Mouse (Mus musculus): ENCODE data around the gene Cacna1e. TPM values are rescaled to one million over a fixed set of nuclear protein-coding genes. Genes with fewer than 3 reads are reported as not detected.

Cacna1e gene
- polyA plus RNA-seq, 1 experiment from 2014 or later: 0.29 TPM

GRCm38 (mm10) chr1:154617743-154618455, 266.4 kb downstream of the Cacna1e start:
- WGBS: 48% methylated on average over 7 of the region's 7 CpGs
- Histone ChIP-seq H3K27ac (ENCODE audit: poor library complexity, severe bottlenecking) (no peak overlapping the region), H3K9ac (no peak overlapping the region), H3K4me2 (no peak overlapping the region), H3K4me1 (replicated peaks) (no peaks in the 10 kb centered on the region), H3K4me3 (no peak overlapping the region), H3K36me3 (no peaks in the 10 kb centered on the region), H3K9me3 (replicated peaks) (no peaks in the 10 kb centered on the region), H3K27me3 (replicated peaks) (no peaks in the 10 kb centered on the region)
- ATAC-seq (ENCODE audit: insufficient number of reproducible peaks, low FRiP score): no peak

GRCm38 (mm10) chr1:154615759-154616158, 268.5 kb downstream of the Cacna1e start:
- Histone ChIP-seq H3K4me1 (replicated peaks) (no peaks in the 10 kb centered on the region), H3K4me2 (no peak overlapping the region), H3K9ac (no peak overlapping the region), H3K27ac (ENCODE audit: poor library complexity, severe bottlenecking) (no peak overlapping the region), H3K9me3 (replicated peaks) (no peaks in the 10 kb centered on the region), H3K36me3 (no peaks in the 10 kb centered on the region), H3K4me3 (no peak overlapping the region), H3K27me3 (replicated peaks) (no peaks in the 10 kb centered on the region)
- WGBS: 75% methylated on average over 7 of the region's 7 CpGs
- ATAC-seq (ENCODE audit: insufficient number of reproducible peaks, low FRiP score): no peak

- H3K4me3 ChIP-seq: no peak overlapping the region
- H3K36me3 ChIP-seq: no peaks in the 10 kb centered on the region
- no peak overlapping the region for H3K27ac ChIP-seq (ENCODE audit: poor library complexity, severe bottlenecking)
- no peak for ATAC-seq (ENCODE audit: insufficient number of reproducible peaks, low FRiP score)
- WGBS: 62% methylated on average over 4 of the region's 4 CpGs
- H3K9me3 ChIP-seq (replicated peaks): no peaks in the 10 kb centered on the region
- H3K9ac ChIP-seq: no peak overlapping the region
- no peaks in the 10 kb centered on the region for H3K4me1 ChIP-seq (replicated peaks)
- no peak overlapping the region for H3K4me2 ChIP-seq
- no peaks in the 10 kb centered on the region for H3K27me3 ChIP-seq (replicated peaks)
Observed at GRCm38 (mm10) chr1:154608516-154608915, 275.8 kb downstream of the Cacna1e start.

- ATAC-seq (ENCODE audit: insufficient number of reproducible peaks, low FRiP score): no peak
- Histone ChIP-seq H3K4me2 (no peak overlapping the region), H3K4me1 (replicated peaks) (no peaks in the 10 kb centered on the region), H3K27me3 (replicated peaks) (no peaks in the 10 kb centered on the region), H3K9me3 (replicated peaks) (no peaks in the 10 kb centered on the region), H3K9ac (no peak overlapping the region), H3K4me3 (no peak overlapping the region), H3K36me3 (no peaks in the 10 kb centered on the region), H3K27ac (ENCODE audit: poor library complexity, severe bottlenecking) (no peak overlapping the region)
- 61% methylated on average over 3 of the region's 3 CpGs for WGBS
Observed at GRCm38 (mm10) chr1:154607406-154607805, 276.9 kb downstream of the Cacna1e start.

GRCm38 (mm10) chr1:154605601-154606000, 278.7 kb downstream of the Cacna1e start:
- Histone ChIP-seq H3K9me3 (replicated peaks) (no peaks in the 10 kb centered on the region), H3K9ac (no peak overlapping the region), H3K36me3 (no peaks in the 10 kb centered on the region), H3K4me2 (no peak overlapping the region), H3K4me3 (no peak overlapping the region), H3K27ac (ENCODE audit: poor library complexity, severe bottlenecking) (no peak overlapping the region), H3K4me1 (replicated peaks) (no peaks in the 10 kb centered on the region), H3K27me3 (replicated peaks) (no peaks in the 10 kb centered on the region)
- WGBS: 81% methylated on average over 2 of the region's 2 CpGs
- ATAC-seq (ENCODE audit: insufficient number of reproducible peaks, low FRiP score): no peak

- Histone ChIP-seq H3K4me1 (replicated peaks) (no peaks in the 10 kb centered on the region), H3K4me3 (no peak overlapping the region), H3K9me3 (replicated peaks) (0 out of 2 replicates have a peak, but pooled peaks cover 4% of the 10 kb centered on the region), H3K9ac (no peak overlapping the region), H3K36me3 (no peaks in the 10 kb centered on the region), H3K27me3 (replicated peaks) (no peaks in the 10 kb centered on the region), H3K4me2 (no peak overlapping the region), H3K27ac (ENCODE audit: poor library complexity, severe bottlenecking) (no peak overlapping the region)
- no peak for ATAC-seq (ENCODE audit: insufficient number of reproducible peaks, low FRiP score)
Observed at GRCm38 (mm10) chr1:154603781-154604180, 280.5 kb downstream of the Cacna1e start.

DNA sequence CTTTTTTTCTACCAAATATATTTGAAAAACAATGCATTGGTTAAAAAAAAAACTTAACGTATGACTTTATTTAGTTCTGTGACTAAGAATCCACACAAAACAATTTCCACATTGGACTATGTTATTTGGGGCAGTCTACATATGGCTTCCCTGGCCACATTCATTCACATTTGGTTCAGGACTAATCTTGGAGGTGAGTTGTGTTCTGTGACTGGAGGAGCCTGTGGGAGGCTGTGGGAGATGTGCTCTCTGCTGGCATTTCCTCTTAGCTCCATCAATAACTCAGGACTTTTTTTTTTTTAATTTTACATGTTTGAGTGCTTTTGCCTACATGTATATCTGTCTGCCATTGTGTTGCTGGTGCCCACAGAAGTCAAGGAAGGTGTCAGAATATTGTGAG, 281.8 kb downstream of the Cacna1e start:
- H3K4me1 ChIP-seq (replicated peaks): no peaks in the 10 kb centered on the region
- no peaks in the 10 kb centered on the region for H3K27me3 ChIP-seq (replicated peaks)
- ATAC-seq (ENCODE audit: insufficient number of reproducible peaks, low FRiP score): no peak
- no peak overlapping the region for H3K9ac ChIP-seq
- H3K27ac ChIP-seq (ENCODE audit: poor library complexity, severe bottlenecking): no peak overlapping the region
- 89% methylated on average over 1 of the region's 1 CpGs for WGBS
- no peak overlapping the region for H3K4me2 ChIP-seq
- no peaks in the 10 kb centered on the region for H3K36me3 ChIP-seq
- 0 out of 2 replicates have a peak, but pooled peaks cover 4% of the 10 kb centered on the region for H3K9me3 ChIP-seq (replicated peaks)
- H3K4me3 ChIP-seq: no peak overlapping the region

DNA sequence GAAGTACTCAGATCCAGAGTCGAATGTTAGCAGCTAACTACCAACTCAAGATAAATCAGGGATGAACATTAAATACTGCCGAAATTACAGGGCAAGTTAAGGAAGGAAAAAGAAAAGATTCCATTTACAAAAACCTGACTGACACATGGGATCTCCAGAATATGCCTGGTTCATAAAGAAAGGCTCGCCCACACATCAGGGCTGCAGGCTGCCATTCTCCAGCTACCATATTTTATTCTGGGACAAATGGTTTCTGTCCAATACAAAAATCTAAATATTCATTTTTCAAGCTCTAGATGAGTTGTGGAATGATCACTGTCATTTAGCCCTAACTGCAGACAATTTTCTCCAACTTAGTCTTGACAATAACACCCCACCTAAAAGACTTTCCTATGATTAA, 301.8 kb downstream of the Cacna1e start:
- H3K27me3 ChIP-seq (replicated peaks): no peaks in the 10 kb centered on the region
- H3K9me3 ChIP-seq (replicated peaks): no peaks in the 10 kb centered on the region
- no peak overlapping the region for H3K27ac ChIP-seq (ENCODE audit: poor library complexity, severe bottlenecking)
- ATAC-seq (ENCODE audit: insufficient number of reproducible peaks, low FRiP score): no peak
- H3K36me3 ChIP-seq: no peaks in the 10 kb centered on the region
- 78% methylated on average over 3 of the region's 3 CpGs for WGBS
- no peaks in the 10 kb centered on the region for H3K4me1 ChIP-seq (replicated peaks)
- H3K4me2 ChIP-seq: no peak overlapping the region
- no peak overlapping the region for H3K4me3 ChIP-seq
- no peak overlapping the region for H3K9ac ChIP-seq

DNA sequence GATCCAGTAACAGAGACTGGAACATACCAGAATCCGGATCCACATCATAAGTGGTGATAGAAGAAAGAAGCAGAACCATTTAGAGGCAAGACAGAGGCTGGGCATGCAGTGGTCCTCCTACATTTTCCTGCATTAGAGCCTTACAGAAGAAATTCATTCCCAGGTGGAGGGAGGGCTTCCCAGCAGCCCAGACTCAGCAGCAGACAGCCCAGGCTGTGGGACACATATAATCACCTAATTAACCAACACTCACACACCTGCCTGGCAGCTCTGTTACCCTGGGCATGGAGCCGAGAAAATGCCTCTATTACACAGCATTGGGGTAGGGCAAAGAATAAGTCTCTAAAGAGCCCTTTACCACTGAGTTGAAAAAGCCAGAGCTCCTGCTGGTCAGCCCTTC, 304.4 kb downstream of the Cacna1e start:
- H3K4me2 ChIP-seq: no peak overlapping the region
- H3K4me1 ChIP-seq (replicated peaks): no peaks in the 10 kb centered on the region
- no peaks in the 10 kb centered on the region for H3K9me3 ChIP-seq (replicated peaks)
- WGBS: 62% methylated on average over 2 of the region's 2 CpGs
- H3K4me3 ChIP-seq: no peak overlapping the region
- no peaks in the 10 kb centered on the region for H3K27me3 ChIP-seq (replicated peaks)
- no peaks in the 10 kb centered on the region for H3K36me3 ChIP-seq
- no peak overlapping the region for H3K9ac ChIP-seq
- H3K27ac ChIP-seq (ENCODE audit: poor library complexity, severe bottlenecking): no peak overlapping the region
- no peak for ATAC-seq (ENCODE audit: insufficient number of reproducible peaks, low FRiP score)

GRCm38 (mm10) chr1:154578748-154579147, 305.6 kb downstream of the Cacna1e start:
- ATAC-seq (ENCODE audit: insufficient number of reproducible peaks, low FRiP score): no peak
- Histone ChIP-seq H3K36me3 (no peaks in the 10 kb centered on the region), H3K9me3 (replicated peaks) (no peaks in the 10 kb centered on the region), H3K27me3 (replicated peaks) (no peaks in the 10 kb centered on the region), H3K27ac (ENCODE audit: poor library complexity, severe bottlenecking) (no peak overlapping the region), H3K4me2 (no peak overlapping the region), H3K9ac (no peak overlapping the region), H3K4me3 (no peak overlapping the region), H3K4me1 (replicated peaks) (no peaks in the 10 kb centered on the region)
- 69% methylated on average over 4 of the region's 4 CpGs for WGBS

- WGBS: 65% methylated on average over 2 of the region's 2 CpGs
- no peak overlapping the region for H3K4me2 ChIP-seq
- H3K4me1 ChIP-seq (replicated peaks): no peaks in the 10 kb centered on the region
- H3K9ac ChIP-seq: no peak overlapping the region
- H3K36me3 ChIP-seq: no peaks in the 10 kb centered on the region
- ATAC-seq (ENCODE audit: insufficient number of reproducible peaks, low FRiP score): no peak
- no peak overlapping the region for H3K27ac ChIP-seq (ENCODE audit: poor library complexity, severe bottlenecking)
- H3K27me3 ChIP-seq (replicated peaks): no peaks in the 10 kb centered on the region
- H3K9me3 ChIP-seq (replicated peaks): no peaks in the 10 kb centered on the region
- no peak overlapping the region for H3K4me3 ChIP-seq
Observed at GRCm38 (mm10) chr1:154576418-154576817, 307.9 kb downstream of the Cacna1e start.

DNA sequence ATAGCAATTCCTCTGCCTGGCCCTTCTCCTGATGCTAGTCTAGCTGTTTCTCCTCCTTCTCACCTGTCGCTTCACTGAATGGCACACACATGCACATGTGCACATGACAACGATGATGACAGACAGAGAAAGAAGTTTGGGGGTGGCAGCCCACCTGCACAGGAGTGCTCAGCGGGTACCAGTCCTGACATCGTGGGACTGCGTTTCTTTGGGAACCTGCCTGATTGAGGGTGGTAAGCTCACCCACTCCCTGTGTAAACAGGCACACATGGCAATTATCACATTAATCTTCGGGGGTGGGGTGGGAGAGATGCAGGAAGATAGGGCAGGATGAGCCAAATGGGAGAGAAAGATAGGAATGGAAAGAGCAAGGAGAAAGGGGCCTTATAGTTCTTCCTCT, 318.3 kb downstream of the Cacna1e start:
- Histone ChIP-seq H3K4me3 (no peak overlapping the region), H3K9me3 (replicated peaks) (no peaks in the 10 kb centered on the region), H3K36me3 (no peaks in the 10 kb centered on the region), H3K4me1 (replicated peaks) (no peaks in the 10 kb centered on the region), H3K4me2 (no peak overlapping the region), H3K27ac (ENCODE audit: poor library complexity, severe bottlenecking) (no peak overlapping the region), H3K9ac (no peak overlapping the region), H3K27me3 (replicated peaks) (no peaks in the 10 kb centered on the region)
- no peak for ATAC-seq (ENCODE audit: insufficient number of reproducible peaks, low FRiP score)
- WGBS: 60% methylated on average over 6 of the region's 6 CpGs
